Mouse (Mus musculus): ENCODE measurements around the gene Acad10.
"Not testable (repeated sequence)": the region's sequence is repeated elsewhere in the genome, so short reads cannot be mapped to it uniquely, and the experiment has no call there.

Gene Acad10

DNA sequence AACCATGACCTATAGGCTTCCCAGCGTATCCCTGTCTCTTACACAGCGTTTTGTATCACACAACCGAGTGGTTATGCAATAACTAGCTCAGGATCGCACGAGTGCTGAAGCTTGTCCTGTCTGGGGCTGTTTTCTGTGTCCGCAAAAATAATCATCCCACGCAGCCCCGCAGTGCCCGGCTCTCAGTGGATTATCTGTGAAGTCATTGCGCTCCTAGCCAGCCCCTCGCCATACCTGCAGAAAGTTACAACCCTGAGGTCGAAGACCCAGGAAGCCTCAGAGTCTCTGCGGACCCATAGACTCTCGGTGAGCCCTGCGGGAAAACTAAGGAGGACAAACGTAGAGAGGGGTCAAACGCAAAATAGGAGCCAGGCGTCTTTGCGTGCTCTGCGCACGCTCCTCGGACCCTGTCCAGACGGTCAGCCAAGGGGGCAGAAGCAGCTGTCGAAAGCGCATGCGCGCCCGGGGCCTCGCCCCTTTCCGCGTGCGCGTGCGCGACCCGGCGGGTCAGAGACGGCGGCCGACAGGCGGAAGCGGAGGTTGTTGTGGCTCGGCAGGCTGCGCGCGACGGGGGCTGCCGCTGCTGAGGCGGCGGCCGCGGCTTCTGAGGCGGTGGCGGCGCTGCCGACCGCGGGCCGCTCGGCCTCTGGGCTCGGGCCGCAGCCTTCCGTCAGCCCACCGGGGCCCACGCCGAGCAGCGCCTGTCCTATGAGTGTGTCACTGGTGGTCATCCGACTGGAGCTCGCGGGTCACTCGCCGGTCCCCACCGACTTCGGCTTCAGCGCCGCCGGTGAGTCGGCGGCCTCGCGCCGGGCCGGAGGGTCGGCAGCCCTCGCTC is at the start of gene Acad10, which contains the start of gene Brap:
Gene Acad10 (minus strand): TSS at position 456 of the 838 bp plus-strand sequence.
Gene Brap (plus strand): TSS at position 505 of the 838 bp plus-strand sequence.
- DNase-seq (ENCODE audit: low spot score), result peak; percentile 95

DNA sequence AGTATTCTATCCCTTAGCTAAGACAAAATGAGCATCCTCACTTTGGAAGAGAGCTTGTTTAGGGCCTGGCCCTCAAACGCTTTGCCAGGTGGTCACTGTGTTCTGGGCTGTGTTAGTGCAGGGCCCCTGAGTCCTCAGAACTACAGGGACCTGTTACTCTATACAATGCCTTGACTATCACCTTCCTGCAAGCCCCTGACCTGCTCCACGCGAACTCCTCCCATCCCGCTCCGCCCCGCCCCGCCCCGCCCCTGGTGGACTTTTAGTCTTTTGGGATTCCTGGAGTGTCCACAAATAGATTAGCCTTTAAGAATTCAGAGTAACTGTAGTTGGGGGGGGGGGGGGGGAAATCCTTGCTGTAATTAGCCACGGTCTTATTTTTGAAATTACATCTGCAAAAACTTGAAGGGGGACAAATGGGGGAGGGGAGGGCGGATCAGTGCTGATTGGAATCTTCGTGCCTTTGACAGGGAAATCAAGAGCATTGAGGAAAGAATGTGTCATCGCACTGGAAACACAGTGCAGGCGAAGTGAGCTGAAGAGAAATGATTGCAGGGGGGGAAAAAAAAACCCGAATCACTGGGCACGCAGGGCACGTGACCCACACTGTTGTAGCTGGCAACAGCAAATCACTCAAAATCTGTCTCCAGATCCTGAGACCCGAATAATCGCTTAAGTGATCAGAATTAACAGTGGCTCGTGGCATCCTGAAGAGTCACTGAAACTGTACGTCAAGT is 44.4 kb upstream of the Acad10 start:
- no peak for DNase-seq (ENCODE audit: low spot score)

DNA sequence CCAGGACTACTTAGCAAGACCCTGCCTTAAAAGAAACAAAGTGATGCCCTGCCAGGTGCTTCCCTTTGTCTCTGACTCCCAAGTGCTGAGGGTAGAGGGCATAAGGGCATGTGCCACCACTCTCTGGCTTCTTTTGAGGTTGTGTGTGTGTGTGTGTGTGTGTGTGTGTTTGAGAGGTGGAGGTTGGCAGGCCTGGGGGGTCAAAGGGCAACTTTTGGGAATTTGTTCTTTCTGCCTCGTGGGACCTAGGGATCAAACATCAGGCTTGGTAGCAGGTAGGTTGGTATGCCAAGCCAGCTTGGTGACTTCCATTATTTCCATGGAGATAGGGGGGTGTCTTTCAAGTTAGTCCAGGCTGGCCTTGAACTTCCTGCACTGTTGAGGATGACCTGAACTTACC is 43.0 kb upstream of the Acad10 start:
- DNase-seq (ENCODE audit: low spot score), result no peak

DNA sequence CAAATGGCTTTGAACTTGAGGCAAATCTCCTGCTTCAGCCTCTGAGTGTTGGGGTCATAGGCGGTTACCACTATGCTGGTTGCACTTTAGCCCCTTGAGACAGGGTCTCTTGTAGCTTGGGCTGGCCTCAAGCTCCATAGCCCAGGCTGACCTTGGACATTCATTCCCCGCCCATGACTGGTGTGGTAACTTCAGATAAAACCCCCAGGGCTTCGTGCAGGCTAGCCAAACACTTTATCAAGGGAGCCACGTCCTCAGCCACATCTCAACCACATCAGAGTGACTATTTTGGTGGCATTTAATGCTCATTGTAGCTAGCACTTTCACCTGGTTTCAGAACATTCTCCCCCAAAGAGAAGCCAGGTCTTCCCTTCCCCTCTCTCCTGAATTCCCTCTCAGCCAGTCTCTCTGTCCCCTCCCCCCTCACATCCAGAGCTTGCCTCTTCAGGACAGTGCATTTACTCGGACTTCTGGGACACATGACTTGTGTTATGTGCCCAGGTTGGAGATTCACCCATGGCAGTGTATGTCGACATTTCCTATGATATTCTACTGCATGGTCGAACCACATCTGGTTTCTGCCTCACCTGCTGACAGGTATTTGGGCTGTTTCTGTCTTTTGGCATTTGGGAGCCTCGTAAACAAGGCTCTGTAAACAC is 40.9 kb upstream of the Acad10 start:
- DNase-seq (ENCODE audit: low spot score), result no peak

DNA sequence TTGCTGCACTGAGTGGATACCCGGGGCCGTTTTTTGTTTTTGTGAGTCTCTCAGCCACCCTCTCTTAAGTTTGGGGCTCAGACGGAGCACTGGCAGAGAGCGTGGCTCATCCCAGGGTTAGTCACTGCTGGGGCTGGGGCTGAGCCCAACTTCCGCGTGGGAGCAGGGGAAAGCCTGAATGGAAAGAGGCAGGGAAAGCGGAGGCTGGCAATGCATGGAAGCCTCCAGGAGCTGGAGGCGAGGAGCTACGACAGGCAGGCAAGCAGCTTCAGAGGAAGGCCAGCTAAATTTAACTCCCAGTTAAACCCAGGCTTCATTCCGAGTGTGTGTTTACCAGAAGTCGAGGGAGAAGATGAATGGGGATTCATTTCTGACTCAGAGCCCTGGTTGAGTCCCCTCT is 40.2 kb upstream of the Acad10 start:
- DNase-seq (ENCODE audit: low spot score), result no peak

DNA sequence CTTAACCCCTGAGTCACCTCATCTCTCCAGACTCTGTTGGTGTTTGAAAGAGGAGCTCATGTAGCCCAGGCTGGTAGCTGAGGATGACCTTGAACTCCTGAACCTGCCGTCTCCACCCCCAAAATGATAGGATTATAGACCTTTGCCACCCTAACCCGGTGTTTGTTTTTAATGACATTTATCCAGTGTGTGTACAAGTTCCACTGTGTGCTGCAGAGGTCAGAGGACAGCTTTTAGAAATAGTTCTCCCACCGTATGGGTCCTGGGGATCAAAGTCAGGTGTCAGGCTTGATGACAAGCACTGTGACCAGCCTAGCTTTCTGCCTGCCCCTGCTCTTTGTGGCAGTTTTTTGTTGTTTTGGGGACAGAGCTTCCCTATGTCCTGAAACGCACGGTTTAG is 39.6 kb upstream of the Acad10 start:
- DNase-seq (ENCODE audit: low spot score), result no peak

DNA sequence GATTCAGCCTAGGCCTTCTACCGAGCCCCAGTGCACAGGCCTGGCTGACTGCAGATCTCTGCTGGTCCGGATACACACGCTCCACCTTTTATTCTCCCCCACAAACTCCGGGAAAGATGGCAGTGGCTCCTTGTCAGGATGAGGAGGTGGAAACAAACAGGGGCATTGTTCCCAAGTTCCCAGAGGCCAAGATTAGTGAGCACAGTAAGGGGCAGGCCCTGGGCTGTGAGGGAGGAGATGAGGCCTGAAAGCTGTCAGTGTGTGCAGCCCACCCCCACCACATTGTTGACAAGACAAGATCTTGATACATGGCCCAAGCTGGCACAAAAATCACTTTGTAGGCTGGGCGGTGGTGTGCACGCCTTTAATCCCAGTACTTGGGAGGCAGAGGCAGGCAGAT is 36.4 kb upstream of the Acad10 start:
- DNase-seq (ENCODE audit: low spot score), result no peak

DNA sequence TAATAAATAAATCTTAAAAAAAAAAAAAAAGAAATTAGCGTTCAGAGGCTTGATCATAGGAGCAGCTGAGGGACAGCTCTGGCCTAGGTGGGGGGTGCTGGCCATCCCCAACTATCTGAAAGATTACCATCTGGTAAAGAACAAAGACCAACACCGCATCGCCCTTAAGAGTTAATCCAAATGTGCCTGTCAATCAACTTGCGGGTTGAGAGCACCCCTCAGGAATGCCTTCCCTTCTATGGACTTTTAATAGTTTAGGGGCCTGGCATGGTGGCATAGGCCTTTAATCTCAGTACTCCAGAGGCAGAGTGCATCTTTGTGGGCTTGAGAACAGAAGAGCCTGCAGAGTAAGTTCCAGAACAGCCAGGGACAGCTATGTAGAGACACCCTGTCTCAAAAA is 32.6 kb upstream of the Acad10 start:
- DNase-seq (ENCODE audit: low spot score), result no peak

DNA sequence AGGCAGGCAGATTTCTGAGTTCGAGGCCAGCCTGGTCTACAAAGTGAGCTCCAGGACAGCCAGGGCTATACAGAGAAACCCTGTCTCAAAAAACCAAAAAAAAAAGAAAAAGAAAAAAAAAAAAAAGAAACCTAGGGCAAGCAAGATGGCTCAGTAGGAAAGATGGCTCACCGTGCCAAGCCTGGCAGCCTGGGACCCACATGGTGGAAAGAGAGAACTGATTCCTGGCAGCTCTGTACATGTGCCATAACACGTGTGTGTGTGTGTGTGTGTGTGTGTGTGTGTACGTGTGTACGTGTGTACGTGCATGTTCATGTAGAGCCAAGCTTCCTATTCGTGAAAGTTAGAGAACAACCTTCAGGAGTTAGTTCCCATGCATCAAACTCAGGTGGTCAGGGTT is 31.1 kb upstream of the Acad10 start:
- not testable (repeated sequence) for DNase-seq (ENCODE audit: low spot score)

DNA sequence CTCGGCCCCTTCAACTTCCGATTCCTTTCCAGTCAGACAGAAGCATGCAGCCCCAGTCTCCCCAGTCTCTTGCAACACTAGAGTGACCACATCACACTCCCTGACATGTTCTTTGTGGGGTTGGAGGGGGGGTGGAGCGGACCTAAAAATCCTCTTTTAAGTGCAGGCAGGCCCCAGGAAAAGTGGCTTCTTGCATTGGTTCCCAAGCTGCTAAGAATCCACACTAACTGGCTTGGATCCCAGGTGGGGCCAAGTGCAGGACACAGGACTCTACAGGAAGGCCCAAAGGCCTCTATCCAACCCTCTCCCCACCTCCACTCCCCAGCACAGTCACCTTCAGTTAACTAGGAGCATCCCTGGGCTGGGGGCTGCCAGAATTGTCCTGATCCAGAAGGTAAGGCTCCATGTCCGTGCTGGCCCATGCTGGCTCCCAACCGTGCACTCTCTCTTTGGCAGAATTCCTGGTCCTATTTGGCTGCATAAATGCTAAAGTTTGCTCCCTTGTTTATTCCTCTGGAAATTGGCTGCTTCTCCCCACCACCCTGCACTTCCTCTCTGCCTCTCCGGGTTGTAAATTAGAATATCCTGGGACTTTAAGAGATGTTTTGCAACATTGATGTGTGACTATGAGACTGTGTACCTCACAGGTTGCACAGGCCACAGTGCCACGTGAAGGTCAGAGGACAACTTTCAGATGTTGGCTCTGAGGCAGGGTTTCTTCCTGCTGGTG is 30.3 kb upstream of the Acad10 start:
- peak; percentile 22 for DNase-seq (ENCODE audit: low spot score)

DNA sequence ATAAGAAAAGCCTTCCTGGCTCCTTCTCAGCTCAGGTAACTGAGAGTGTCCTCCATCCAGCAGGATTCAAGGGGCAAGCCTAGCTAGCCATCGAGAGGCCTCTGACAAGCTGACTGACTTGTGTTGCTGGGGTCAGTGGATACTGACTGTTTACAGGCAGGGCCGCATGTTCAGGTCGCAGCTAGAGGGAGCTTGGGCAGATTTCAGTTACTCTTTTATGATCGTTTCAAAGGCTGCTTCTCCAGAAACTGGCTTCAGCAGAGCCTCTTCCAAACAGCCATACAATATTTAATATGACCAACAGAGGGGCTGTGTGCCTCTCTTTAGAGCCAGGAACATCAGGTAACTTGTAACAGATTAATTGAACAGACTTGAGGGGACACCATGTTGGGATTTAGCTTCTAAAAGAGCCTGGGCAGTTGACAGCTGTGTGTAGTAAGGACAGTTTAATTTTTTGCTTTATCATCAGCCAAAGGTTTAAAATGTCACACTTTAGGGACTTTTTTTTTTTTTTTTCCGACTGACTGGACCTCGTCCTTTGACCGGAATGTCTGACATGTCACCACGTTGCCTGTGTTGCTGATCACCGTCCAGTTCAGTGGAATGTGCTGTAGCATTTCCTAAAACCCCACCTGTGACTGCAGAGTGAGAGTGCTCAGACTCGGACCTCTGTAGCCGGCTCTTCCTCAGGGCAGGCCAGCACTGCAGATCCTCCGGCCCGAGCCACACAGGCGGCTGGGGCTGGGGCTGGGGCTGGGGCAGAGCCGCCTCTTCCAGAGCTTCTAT is 26.0 kb upstream of the Acad10 start:
- no peak for DNase-seq (ENCODE audit: low spot score)

DNA sequence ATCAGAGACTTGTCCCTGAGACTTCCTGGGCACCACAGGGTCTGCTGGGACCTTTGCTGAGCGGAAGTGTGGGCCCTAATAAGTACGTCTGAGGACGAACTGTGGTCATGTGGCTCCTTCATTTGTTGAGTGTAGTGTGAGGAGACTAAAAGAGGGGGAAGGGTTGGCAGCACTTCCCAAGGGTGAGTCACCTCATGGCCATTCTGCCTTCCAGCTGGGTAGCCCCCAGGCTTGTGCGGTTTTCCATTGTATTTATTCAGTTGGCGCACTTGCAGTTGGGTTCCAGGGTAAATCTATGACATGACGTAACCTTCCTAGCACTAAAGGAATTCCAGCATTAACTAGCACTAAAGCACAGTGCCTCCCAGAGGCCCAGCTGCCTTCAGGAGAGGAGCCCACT is 25.2 kb upstream of the Acad10 start:
- DNase-seq (ENCODE audit: low spot score), result no peak

DNA sequence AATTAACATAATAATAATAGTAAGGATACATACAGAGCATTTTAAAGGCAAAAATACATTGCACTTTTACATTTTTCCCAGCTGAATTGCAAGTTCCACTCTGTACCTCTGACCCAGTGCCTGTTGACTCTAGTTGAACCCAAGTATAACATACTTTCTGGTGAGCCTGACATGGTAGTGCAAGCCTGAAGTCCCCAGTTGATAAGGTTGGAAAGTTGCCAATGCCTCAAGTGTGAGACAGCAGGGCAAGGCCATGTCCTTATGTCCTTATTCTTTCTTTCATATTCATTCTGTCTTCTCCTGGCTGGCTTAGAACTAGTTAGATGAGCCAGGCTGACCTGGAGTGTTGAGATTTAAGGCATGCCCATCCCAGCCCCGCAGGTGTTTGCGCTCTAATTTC is 21.9 kb upstream of the Acad10 start:
- no peak for DNase-seq (ENCODE audit: low spot score)

DNA sequence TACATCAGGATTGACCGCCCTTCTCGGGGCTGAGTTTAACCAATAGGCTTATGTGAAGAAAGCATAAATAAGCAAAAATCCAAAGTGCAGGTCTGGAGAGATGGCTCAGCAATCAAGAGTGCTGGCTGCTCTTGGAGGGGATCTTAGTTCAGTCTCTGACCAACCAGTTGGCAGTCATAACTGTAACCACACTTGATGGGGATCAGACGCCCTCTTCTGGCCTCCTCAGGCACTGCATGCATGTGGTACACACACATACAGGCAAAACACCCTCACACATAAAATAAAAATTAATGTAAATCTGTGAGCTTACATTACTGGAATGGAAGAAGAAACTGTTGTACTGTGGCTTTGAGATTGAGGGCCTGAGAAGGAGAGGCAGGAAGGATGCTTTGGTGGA is 10.1 kb upstream of the Acad10 start:
- DNase-seq (ENCODE audit: low spot score), result no peak

DNA sequence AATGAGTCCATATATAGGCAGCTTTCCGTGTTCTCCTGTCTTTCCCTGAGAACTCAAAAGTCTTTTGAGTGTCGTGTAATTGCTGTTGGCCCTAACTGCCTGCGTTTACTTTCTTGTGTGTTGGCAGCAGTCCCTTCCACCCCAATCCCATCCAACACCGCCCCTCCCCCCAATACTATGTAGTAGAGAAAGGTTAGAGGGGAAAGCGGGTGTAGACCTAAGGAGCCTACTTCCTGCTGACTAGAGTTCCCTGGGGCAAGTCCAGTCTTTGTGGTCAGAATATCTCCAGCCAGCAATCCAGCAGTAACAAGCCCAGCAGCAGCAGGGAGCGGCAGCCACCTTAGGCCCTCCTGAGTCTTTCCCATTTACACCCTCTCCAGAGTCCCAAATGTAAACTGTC is 8.1 kb upstream of the Acad10 start:
- no peak for DNase-seq (ENCODE audit: low spot score)

DNA sequence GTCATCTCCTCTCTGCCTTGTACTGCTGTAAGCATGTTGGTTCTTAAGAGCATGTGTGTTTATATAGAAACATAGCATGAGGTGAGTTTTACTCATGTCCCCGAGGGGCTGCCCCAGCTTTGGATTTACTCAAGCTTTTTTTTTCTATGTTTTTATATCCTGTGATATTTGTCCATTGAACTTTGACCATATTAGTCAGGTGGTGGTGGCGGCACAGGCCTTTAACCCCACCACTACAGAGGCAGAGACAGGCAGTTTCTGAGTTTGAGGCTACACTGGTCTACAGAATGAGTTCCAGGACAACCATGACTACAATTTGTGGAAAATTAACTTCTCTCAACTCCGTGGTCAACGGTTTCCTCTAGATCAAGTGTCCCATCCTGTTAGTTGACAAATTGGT is 6.8 kb upstream of the Acad10 start:
- no peak for DNase-seq (ENCODE audit: low spot score)

DNA sequence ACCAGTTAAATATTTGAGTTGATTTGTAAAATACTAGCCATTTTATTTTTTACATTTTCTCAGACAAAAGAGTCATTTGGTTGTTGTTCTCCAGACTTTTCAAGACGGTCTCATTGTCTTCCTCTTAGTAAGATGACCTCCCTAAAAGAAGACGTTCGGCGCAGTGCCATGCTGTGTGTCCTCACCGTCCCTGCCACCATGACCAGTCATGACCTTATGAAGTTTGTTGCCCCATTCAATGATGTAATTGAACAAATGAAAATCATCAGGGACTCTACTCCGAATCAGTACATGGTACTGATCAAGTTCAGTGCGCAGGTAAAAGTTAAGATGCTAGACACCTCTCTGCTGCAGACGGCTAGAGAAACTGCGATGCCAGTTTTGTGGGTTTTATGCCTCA is 4.7 kb upstream of the Acad10 start:
- DNase-seq (ENCODE audit: low spot score), result no peak

DNA sequence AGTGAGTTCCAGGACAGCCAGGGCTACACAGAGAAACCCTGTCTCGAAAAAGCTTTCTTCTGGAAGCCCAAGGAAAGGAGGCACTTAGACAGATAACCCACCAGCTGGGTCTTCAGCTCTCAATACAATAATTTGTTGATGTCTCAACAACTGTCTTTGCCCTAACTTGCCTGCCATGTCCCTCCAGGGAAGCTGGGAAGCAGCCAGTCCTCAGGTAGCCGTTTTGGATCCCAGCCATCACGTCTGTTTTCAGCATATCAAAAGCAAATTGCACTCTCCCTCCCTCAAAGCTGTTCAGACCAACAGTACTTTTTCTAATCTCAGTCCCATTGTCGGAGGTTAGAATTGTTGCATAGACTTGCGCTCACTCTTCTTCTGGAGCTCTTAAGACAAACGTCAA is 3.8 kb upstream of the Acad10 start:
- no peak for DNase-seq (ENCODE audit: low spot score)

DNA sequence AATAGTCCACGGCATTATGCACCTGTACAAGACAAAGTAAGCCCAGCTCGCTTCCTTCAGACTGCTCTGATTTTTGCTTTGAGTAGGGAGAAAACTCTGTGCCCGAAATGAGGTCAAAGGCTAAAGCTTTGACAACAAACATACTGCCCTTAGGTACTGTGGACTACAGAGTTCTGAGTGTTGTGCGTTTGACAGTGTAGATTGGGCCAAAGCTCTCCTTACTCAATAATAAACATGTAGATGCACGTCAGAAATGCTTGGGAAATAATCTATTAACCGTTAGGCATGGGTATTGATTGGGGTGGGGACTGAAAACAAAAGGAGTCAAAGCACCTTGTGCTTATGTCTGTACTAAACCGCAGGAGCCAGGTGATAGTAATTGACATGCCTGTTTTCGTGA is 3.1 kb upstream of the Acad10 start:
- DNase-seq (ENCODE audit: low spot score), result no peak

DNA sequence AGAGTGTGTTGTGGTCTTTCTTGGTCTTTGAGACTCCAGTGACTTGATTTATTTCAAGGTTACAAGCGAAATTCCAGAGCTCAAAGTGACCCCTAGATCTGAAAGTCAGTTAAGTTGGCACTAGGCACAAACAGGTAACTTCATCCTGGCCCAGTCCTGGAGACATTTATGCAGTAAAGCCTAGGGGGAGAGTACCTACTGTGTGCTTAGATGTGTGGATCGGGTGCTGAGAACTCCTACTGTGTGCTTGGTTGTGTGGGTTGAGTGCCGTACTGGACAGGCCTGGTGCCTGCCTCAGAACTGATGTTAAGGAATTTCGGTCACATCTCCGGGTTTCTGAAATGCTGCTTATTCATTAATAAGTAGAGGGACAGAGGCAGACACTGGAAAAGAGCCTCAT is 1.2 kb upstream of the Acad10 start:
- DNase-seq (ENCODE audit: low spot score), result no peak

DNA sequence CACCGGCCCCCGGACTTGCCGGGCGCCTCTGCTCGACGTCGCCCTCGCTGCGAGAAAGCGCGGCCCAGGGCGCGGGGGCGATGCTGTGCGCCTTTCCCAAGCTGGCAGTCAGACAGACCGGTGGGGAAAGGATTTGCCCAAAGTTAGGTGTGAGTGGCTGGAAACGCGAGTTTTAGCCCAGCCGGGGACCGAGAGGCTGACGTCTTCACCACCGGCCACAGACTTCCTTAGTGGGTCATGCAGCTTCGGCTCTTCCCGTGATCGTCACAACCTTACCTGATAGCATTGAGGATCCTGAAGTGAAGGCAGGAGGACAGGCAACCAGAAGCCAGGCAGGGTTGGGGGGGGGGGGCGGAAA is 562 bp upstream of the Acad10 start:
- DNase-seq (ENCODE audit: low spot score), result no peak

DNA sequence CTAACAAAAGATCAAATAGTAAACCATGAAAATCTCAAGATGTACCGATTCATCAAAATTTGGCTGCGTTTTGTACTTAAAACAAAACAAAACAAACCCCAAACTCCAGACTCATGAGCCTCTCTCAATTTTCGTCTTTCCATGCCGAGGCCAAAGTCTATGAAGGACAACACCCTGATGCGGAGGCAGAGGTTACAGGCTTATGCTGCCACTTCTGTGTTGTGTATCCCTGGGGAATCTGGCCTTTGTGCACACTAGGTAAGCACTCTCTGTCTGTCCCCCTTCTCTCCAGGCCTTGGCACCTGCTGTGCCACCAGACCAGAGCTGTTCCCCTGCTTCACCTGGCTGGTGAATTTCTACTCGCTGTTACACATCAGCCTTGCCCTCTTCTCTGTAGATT is 2.7 kb downstream of the Acad10 start:
- DNase-seq (ENCODE audit: low spot score), result not testable (repeated sequence)

All from ovary, postnatal 10 days (tissue).